Mouse (Mus musculus) gastrocnemius, adult 2 months (tissue): ENCODE results near the gene Fgfr2. TPM values are rescaled to one million over a fixed set of nuclear protein-coding genes. Genes with fewer than 3 reads are reported as not detected.

Experiments used
- DNase-seq: peaks from one replicate; pipeline ENCODE4 v3.0.0; 2022
- H3K27ac ChIP-seq: fragments of 200-600 bp; 2 replicates; pipeline ENCODE4 v1.8.1; 2022; ENCODE audit warnings: mild to moderate bottlenecking
- H3K4me3 ChIP-seq: fragments of 200-600 bp; 2 replicates; pipeline ENCODE4 v1.8.1; 2022; ENCODE audit warnings: mild to moderate bottlenecking, moderate library complexity
- CTCF ChIP-seq: fragments of 200-600 bp; IDR thresholded peaks from 2 replicates; pipeline ENCODE4 v1.8.1; 2022; ENCODE audit warnings: antibody characterized with exemption, mild to moderate bottlenecking, moderate library complexity
- intact Hi-C: fragments of 180-260 bp; cut with DNase I; formaldehyde crosslinking; loops from one replicate; pipeline ENCODE4 v1.15.1; 2025
- total RNA-seq, 2 experiments: library from RNA; stranded (reverse); gene quantifications; 2 replicates each; pipeline ENCODE4 v1.2.3; 2021

The Fgfr2 gene
- total RNA-seq, 2 experiments from 2014 or later = 0.15 to 0.33 TPM

GRCm38 (mm10) chr7:133047287-133047686, 75.9 kb downstream of the Fgfr2 start:
- Histone ChIP-seq H3K27ac (0 out of 2 replicates have a peak overlapping the region, but pooled peaks have one; percentile 21), H3K4me3 (no peak overlapping the region)
- peak; percentile 41 for TF ChIP-seq CTCF
- intact Hi-C loops = loop anchor here (10.0 kb wide), 1 partner anchor 588 kb away; the partner anchor contains the start of gene Edrf1
- peak; percentile 69 for DNase-seq

- no peak overlapping the region for H3K4me3 ChIP-seq
- no peak for DNase-seq
- no peak for TF ChIP-seq CTCF
- H3K27ac ChIP-seq = no peak overlapping the region
- intact Hi-C loops = loop anchor here (2.0 to 10.0 kb wide), 2 partner anchors 72 to 590 kb away; partner anchors contain the start of gene Edrf1
Observed at GRCm38 (mm10) chr7:133044721-133045120, 78.4 kb downstream of the Fgfr2 start.

GRCm38 (mm10) chr7:133041784-133042183, 81.4 kb downstream of the Fgfr2 start:
- peak overlapping the region; percentile 44; the same call in 1 of the 2 replicates for H3K27ac ChIP-seq
- intact Hi-C loops = loop anchor here (10.0 kb wide), 1 partner anchor 593 kb away; the partner anchor contains the start of gene Edrf1
- no peak for TF ChIP-seq CTCF
- DNase-seq = no peak
- H3K4me3 ChIP-seq = no peak overlapping the region

- TF ChIP-seq CTCF = peak; percentile 41
- no peak overlapping the region for H3K4me3 ChIP-seq
- intact Hi-C loops = loop anchor here (10.0 kb wide), 1 partner anchor 594 kb away; the partner anchor contains the start of gene Edrf1
- peak overlapping the region; percentile 44 for H3K27ac ChIP-seq
- DNase-seq = no peak
Observed at GRCm38 (mm10) chr7:133040688-133041345, 82.3 kb downstream of the Fgfr2 start.

- no peak for DNase-seq
- Histone ChIP-seq H3K27ac (peak overlapping the region; percentile 44; the same call in 1 of the 2 replicates), H3K4me3 (no peak overlapping the region)
- TF ChIP-seq CTCF = no peak
- intact Hi-C loops = loop anchor here (10.0 kb wide), 1 partner anchor 595 kb away; the partner anchor contains the start of gene Edrf1
Observed at GRCm38 (mm10) chr7:133039556-133040255, 83.4 kb downstream of the Fgfr2 start.

GRCm38 (mm10) chr7:133037618-133038017, 85.5 kb downstream of the Fgfr2 start:
- intact Hi-C loops = no loop called here
- DNase-seq = no peak
- H3K27ac ChIP-seq = peak overlapping the region; percentile 56
- TF ChIP-seq CTCF = no peak
- H3K4me3 ChIP-seq = no peak overlapping the region

- TF ChIP-seq CTCF = no peak
- Histone ChIP-seq H3K27ac (peak overlapping the region; percentile 56), H3K4me3 (no peak overlapping the region)
- intact Hi-C loops = no loop called here
- DNase-seq = peak; percentile 19
Observed at GRCm38 (mm10) chr7:133037217-133037616, 85.9 kb downstream of the Fgfr2 start.

- DNase-seq = no peak
- H3K4me3 ChIP-seq = no peak overlapping the region
- intact Hi-C loops = no loop called here
- TF ChIP-seq CTCF = no peak
- H3K27ac ChIP-seq = peak overlapping the region; percentile 28
Observed at GRCm38 (mm10) chr7:133035901-133036300, 87.2 kb downstream of the Fgfr2 start.

- peak; percentile 70 for DNase-seq
- peak; percentile 97; the same call in 1 of the 2 replicates for TF ChIP-seq CTCF
- Histone ChIP-seq H3K4me3 (no peak overlapping the region), H3K27ac (no peak overlapping the region)
- intact Hi-C loops = loop anchor here (2.0 to 5.0 kb wide), 2 partner anchors 100 to 155 kb away; no protein-coding TSS in a partner anchor
Observed at GRCm38 (mm10) chr7:133032589-133033203, 90.5 kb downstream of the Fgfr2 start.

GRCm38 (mm10) chr7:133029496-133030047, 93.6 kb downstream of the Fgfr2 start:
- no peak overlapping the region for H3K27ac ChIP-seq
- intact Hi-C loops = loop anchor here (5.0 kb wide), 1 partner anchor 158 kb away; no protein-coding TSS in a partner anchor
- no peak for TF ChIP-seq CTCF
- DNase-seq = no peak
- no peak overlapping the region for H3K4me3 ChIP-seq

- no peak overlapping the region for H3K4me3 ChIP-seq
- intact Hi-C loops = no loop called here
- no peak for TF ChIP-seq CTCF
- DNase-seq = no peak
- H3K27ac ChIP-seq = no peak overlapping the region
Observed at GRCm38 (mm10) chr7:133029004-133029403, 94.1 kb downstream of the Fgfr2 start.

- no peak for TF ChIP-seq CTCF
- H3K27ac ChIP-seq = no peak overlapping the region
Observed at GRCm38 (mm10) chr7:133027930-133028329, 95.2 kb downstream of the Fgfr2 start.

More at GRCm38 (mm10) chr7:133027930-133028329, 95.2 kb downstream of the Fgfr2 start:
- intact Hi-C loops = no loop called here
- no peak overlapping the region for H3K4me3 ChIP-seq
- DNase-seq = no peak
